35 mouse cellular contexts compared by ENCODE assay signal in genomic region chr1:119950086-119950485, GRCm38 (mm10). TPM values are rescaled to one million over a fixed set of nuclear protein-coding genes. Genes with fewer than 3 reads are reported as not detected.
"Had no signal": no experiment of that assay in that cellular context is flagged by ENCODE, and none has a peak within 500 bp of the region (broad histone marks: within the 10 kb centered on the region; RNA-seq: fewer than 3 reads in every experiment).

No protein-coding gene starts in this region.

- H3K9me3 ChIP-seq: limb, embryonic 10.5 days; limb, embryonic 12.5 days; limb, embryonic 13.5 days; limb, embryonic 15.5 days; liver, embryonic 12.5 days; liver, embryonic 13.5 days; liver, embryonic 15.5 days; lung, embryonic 15.5 days; midbrain, embryonic 10.5 days; midbrain, embryonic 12.5 days; midbrain, embryonic 15.5 days; neural tube, embryonic 12.5 days had no signal

- H3K9ac ChIP-seq: limb, embryonic 12.5 days; limb, embryonic 13.5 days; limb, embryonic 15.5 days; liver, embryonic 12.5 days; liver, embryonic 13.5 days; liver, embryonic 14.5 days; liver, embryonic 15.5 days; liver, postnatal 0 days; lung, embryonic 14.5 days; lung, embryonic 15.5 days; midbrain, embryonic 12.5 days; midbrain, embryonic 15.5 days; neural tube, embryonic 12.5 days had no signal

- H3K36me3 ChIP-seq: limb, embryonic 10.5 days; limb, embryonic 12.5 days; limb, embryonic 13.5 days; limb, embryonic 15.5 days; liver, embryonic 12.5 days; liver, embryonic 13.5 days; liver, embryonic 15.5 days; lung, embryonic 15.5 days; midbrain, embryonic 10.5 days; midbrain, embryonic 12.5 days; midbrain, embryonic 15.5 days; neural tube, embryonic 12.5 days had no signal

- ATAC-seq: liver, embryonic 12.5 days; liver, postnatal 0 days; lung, postnatal 0 days; midbrain, embryonic 15.5 days; midbrain, embryonic 16.5 days had no signal

- H3K4me2 ChIP-seq: limb, embryonic 12.5 days; limb, embryonic 13.5 days; limb, embryonic 15.5 days; liver, embryonic 11.5 days; liver, embryonic 12.5 days; liver, embryonic 13.5 days; liver, embryonic 15.5 days; lung, embryonic 14.5 days; lung, embryonic 15.5 days; midbrain, embryonic 12.5 days; midbrain, embryonic 15.5 days; neural tube, embryonic 12.5 days had no signal

- H3K4me1 ChIP-seq: limb, embryonic 10.5 days; limb, embryonic 12.5 days; limb, embryonic 13.5 days; limb, embryonic 15.5 days; liver, embryonic 12.5 days; liver, embryonic 13.5 days; liver, embryonic 15.5 days; lung, embryonic 15.5 days; megakaryocyte, embryonic 14.5 days; midbrain, embryonic 10.5 days; midbrain, embryonic 12.5 days; neural tube, embryonic 12.5 days had no signal

- H3K27ac ChIP-seq: left cerebral cortex, adult 2 months; limb, embryonic 10.5 days; limb, embryonic 12.5 days; limb, embryonic 13.5 days; limb, embryonic 15.5 days; liver, embryonic 12.5 days; liver, embryonic 13.5 days; liver, embryonic 14.5 days; liver, embryonic 15.5 days; lung, embryonic 15.5 days; macrophage; midbrain, embryonic 10.5 days; midbrain, embryonic 12.5 days; midbrain, embryonic 15.5 days; neural tube, embryonic 12.5 days had no signal

- H3K27me3 ChIP-seq: limb, embryonic 12.5 days; limb, embryonic 13.5 days; limb, embryonic 15.5 days; liver, embryonic 12.5 days; liver, embryonic 13.5 days; liver, embryonic 15.5 days; lung, embryonic 15.5 days; megakaryocyte, embryonic 14.5 days; midbrain, embryonic 12.5 days; midbrain, embryonic 15.5 days; neural tube, embryonic 12.5 days had no signal

- DNase-seq: left cerebral cortex, postnatal 4 days; liver; liver, embryonic 13.5 days; liver, postnatal 0 days; lung, adult 18-20 months; lung, adult 2 months; lung, embryonic 14.5 days; lung, postnatal 10 days; lung, postnatal 14 days; lung, postnatal 36 days; lung, postnatal 4 days; midbrain, embryonic 14.5 days had no signal

- H3K4me3 ChIP-seq: left cerebral cortex, adult 2 months; limb, embryonic 10.5 days; limb, embryonic 12.5 days; limb, embryonic 13.5 days; limb, embryonic 15.5 days; liver, embryonic 12.5 days; liver, embryonic 13.5 days; liver, embryonic 15.5 days; lung, embryonic 15.5 days; megakaryocyte, embryonic 14.5 days; midbrain, embryonic 10.5 days; midbrain, embryonic 12.5 days; midbrain, embryonic 15.5 days; myocyte; neural tube, embryonic 12.5 days had no signal

RNA-seq across cellular contexts. Expression of gene Cfap221, which starts 46.9 kb away (rescaled TPM):
- polyA plus RNA-seq: limb, embryonic 10.5 days; limb, embryonic 11.5 days; limb, embryonic 15.5 days; liver, adult 2 months; liver, embryonic 12.5 days; liver, embryonic 13.5 days; liver, embryonic 14.5 days; liver, embryonic 16.5 days; liver, postnatal 0 days; lung, embryonic 14.5 days; macrophage; myocyte; neural tube, embryonic 11.5 days; neural tube, embryonic 12.5 days had no signal

RNA-seq across cellular contexts. Expression of gene Sctr, which starts 56.6 kb away (rescaled TPM):
- polyA plus RNA-seq: limb, embryonic 11.5 days; limb, embryonic 12.5 days; liver, adult 2 months; liver, embryonic 11.5 days; liver, embryonic 12.5 days; liver, embryonic 13.5 days; liver, embryonic 15.5 days; liver, embryonic 16.5 days; macrophage had no signal
